Mouse (Mus musculus) mature B cell (primary cell): ENCODE measurements around the gene Cyp4f39.
"Not testable (repeated sequence)": the region's sequence is repeated elsewhere in the genome, so short reads cannot be mapped to it uniquely, and the experiment has no call there.

ENCODE experiments used
- in situ Hi-C: fragments of 300-500 bp; cut with MboI; formaldehyde crosslinking; loops from 2 replicates; pipeline ENCODE4 v1.14.3; 2019

The Cyp4f39 gene

GRCm38 (mm10) chr17:32528408-32529337, 76.2 kb downstream of the Cyp4f39 start:
- in situ Hi-C loops: loop anchor here (5.0 kb wide), 1 partner anchor 154 kb away; no protein-coding TSS in a partner anchor

DNA sequence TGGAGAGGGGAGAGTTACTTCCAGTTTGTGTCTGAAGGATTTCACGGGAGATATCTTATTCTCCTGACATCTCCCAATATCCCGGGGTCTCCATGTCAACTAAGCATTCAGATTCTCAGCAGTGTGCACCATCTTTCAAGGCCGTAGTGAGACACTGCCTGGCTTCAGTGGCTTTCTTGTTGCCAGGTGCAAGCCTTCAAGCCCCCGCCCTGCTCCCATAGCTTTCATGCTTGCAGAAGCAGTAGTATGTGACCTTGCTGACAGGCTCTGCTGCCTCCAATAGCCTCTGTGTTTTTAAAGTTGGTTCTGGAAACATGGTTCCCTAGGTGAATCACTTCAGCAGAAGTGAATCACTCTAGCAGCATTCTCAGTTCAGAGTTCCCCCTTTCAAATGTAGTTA, 79.8 kb downstream of the Cyp4f39 start:
- in situ Hi-C loops: not testable (repeated sequence)

GRCm38 (mm10) chr17:32534068-32534467, 81.5 kb downstream of the Cyp4f39 start:
- in situ Hi-C loops: no loop called here

DNA sequence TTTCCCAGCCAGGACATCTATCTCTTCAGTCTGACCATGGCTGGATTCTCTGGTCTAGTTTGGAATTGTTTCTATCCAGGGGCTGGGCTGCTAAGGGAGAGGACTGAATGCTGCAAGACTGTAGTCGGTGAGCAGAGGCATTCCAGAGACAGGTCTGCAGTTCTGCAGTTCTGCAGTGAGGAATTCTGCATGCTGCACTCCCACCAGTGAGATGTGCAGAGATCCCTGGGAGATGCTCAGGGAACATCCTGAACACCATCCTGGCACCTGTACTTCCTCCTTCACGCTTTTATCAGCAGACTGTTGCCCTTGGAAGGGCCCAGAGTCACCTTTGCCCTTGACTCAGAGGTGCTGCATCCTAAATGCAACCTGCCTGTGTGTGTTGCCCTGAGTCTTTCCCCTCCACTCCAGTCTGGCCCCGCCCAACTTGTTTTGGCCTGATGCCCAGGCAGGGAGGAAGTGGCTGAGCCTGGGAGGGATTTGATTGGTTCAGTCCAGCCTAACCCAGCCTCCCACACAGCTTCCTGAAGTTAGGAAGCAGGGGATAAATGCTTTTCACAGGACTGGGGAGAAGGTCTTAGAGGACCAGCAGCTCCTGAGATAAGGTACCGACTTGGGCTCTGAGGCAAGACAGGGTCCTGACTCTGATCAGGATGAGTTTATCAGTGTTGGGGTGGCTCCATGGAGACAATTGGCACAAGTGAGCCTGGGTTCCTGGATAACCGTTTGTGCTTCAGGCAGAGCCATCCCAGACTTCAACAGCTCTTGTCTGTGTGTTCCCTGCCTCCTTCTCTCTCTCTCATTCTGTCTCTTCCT, 83.7 kb downstream of the Cyp4f39 start, which contains the start of gene Cyp4f16:
Cyp4f16 (plus strand) TSS at position 508 of the 816 bp plus-strand sequence.
- in situ Hi-C loops: not testable (repeated sequence)

- in situ Hi-C loops: no loop called here
These were observed 84.3 kb downstream of the Cyp4f39 start for GRCm38 (mm10) chr17:32536867-32537250.
